Mouse (Mus musculus): ENCODE data around the gene Tarbp1.

Gene Tarbp1

DNA sequence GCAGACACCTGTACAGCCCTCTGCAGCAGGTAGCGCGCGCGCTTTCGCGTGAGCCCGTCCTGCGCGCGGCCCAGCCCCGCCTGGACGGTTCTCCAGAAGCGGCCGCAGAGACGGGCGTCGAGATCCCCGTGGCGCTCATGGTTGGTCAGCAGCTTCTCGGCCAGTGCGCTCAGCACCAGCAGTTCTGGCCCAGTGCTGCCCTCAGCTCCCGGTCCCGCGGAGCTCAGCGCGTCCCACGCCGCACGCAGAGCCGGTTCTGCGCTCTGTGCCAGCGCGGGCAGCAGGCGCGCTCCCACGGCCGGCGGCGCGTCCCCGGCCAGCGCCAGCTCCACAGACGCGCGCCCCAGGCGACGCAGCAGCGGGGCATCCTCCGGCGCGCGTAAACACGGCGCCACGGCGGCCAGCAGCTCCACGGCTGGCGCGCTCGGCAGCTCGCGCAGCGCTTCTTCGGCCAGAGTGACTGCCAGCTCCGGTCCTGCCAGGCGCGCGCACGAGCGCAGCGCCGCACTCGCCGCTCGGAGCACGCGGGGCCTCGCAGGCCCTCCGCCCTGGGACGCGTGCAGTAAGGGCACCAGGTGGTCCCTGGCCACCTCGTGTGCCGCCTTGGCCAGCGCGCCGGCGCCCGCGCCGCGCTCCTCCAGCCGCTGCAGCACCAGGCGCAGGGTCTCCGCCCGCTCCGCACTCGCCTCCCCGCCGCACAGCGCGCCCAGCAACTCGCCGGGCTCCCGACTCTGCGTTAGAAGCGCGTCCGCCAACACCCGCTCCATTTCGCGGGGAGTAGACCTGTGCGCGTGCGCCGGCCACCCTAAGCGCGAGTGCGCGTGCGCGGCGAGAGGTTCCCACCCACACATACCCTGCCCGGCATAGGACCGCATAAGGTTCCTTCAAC lies at the start of gene Tarbp1:
Tarbp1 (minus strand) TSS at position 767 of the 889 bp plus-strand sequence.
- DNase-seq (ENCODE audit: low spot score) = peak; percentile 89

- DNase-seq (ENCODE audit: low spot score) = peak; percentile 85
Measured at GRCm38 (mm10) chr8:126524233-126524985, 49.5 kb upstream of the Tarbp1 start.

- no peak for DNase-seq (ENCODE audit: low spot score)
Measured at GRCm38 (mm10) chr8:126523060-126523574, 48.3 kb upstream of the Tarbp1 start.

DNA sequence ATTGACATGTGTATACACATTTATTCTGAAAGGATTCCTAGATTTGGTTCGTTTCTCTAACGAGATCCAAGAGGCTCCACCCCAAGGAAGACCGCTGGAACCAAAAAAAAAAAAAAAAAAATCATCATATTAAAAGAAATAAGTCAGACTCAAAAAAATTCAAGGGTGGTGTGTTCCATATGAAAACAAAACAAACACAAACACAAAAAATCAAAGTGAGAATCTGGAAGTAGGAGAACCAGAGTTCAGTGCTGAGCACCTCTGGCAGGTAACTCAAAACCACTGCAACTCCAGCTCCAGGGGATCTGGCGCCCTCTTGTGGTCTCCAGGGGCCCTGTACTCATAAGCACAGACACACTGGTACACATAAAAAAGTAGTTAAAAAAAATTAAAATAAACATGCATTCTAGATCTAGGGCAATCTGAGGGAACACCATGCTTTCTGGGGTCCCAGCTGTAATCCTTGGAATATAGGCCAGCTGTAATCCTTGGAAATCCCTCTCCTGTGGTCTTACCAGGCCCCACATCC lies 44.6 kb upstream of the Tarbp1 start:
- no peak for DNase-seq (ENCODE audit: low spot score)

- DNase-seq (ENCODE audit: low spot score) = peak; percentile 96
Measured at GRCm38 (mm10) chr8:126516620-126517577, 42.0 kb upstream of the Tarbp1 start.

GRCm38 (mm10) chr8:126514011-126514964 lies 39.4 kb upstream of the Tarbp1 start:
- DNase-seq (ENCODE audit: low spot score) = no peak

DNA sequence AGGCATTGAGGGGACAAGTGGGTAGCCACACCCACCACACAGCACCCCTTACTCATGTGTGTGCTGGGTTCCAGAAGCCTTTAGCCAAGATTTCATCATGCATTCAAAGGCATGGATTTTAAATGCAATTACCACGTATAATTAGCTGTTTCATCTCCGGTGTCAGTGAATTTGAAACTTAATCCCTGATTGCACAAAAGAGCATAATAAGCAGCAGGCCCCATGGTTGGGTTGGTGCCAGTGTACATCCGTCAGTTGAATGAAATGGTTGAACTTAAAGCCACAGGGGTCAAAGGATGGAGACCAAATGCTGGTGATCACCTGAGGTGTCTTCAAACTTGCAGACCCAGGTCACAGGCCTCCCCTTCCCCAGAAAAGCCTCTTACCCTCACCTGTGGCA lies 36.0 kb upstream of the Tarbp1 start:
- no peak for DNase-seq (ENCODE audit: low spot score)

GRCm38 (mm10) chr8:126509635-126510034 lies 34.8 kb upstream of the Tarbp1 start:
- DNase-seq (ENCODE audit: low spot score) = no peak

- DNase-seq (ENCODE audit: low spot score) = no peak
Measured at GRCm38 (mm10) chr8:126508871-126509586, 34.2 kb upstream of the Tarbp1 start.

DNA sequence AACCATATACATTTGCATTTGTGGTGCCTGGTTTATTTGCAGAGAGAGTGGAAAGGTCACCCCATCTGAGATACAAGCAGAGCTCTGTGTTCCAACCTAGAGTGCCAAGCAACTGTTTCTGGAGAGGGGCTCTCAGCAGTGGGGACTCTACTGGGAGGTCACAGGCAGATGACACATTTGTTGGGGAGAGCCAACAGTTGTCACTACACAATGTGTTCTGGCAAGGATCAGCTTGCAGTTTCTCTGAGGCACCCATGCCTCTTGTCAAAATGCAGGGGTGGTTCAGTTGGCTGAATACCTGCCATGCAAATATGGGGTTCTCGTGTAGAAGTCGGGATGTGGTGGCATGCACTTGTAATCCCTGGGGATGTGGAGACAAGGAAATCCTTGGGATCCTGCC lies 33.4 kb upstream of the Tarbp1 start:
- no peak for DNase-seq (ENCODE audit: low spot score)

DNA sequence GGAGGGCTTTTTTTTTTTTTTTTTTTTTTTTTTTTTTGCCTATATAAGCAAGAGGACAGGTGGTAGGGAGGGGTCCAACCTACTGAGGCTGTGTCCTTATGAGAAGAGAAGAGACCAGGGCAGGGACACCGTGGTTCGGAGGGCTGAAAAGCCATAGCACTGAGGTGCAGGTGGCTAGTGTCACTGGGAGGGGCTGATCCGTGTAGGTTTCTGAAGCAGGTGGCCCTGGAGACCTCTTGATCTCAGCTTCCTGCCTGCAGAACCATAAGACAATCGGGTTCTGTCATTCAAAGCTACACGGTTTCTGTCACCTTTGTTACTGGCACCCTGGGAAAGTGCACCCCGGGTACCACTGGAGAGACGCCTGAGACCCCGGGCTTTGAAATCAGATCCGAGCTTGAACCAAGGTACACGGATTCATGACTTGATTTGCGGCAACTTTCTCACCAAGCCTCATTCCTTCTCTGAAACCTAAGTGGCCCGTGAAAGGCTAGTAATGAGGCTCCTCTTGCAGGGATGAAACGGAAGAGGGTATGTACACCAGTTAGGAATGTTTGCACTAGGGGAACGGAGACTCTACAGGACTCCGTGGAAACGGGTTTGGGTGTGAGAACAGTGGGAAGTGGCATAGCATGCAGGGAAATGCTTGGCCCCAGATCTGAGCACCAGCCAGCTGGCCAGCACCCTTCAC lies 29.8 kb upstream of the Tarbp1 start:
- no peak for DNase-seq (ENCODE audit: low spot score)

DNA sequence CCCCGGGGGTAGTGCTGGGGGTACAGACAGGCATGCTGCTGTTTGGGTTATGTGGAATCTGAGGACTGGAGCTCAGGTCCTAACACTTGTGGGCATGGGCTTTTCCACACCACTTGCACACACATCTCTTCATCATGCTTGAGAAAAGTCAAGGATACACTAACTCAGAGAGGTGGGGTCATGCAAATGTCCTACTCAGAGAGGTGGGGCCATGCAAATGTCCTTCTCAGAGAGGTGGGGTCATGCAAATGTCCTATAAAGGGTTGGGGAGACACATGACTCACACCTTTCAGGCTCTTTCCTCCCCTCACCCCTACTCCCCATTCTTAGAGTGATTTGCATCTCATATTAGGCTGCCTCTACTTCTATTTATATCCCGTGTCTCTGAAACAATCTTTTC lies 27.9 kb upstream of the Tarbp1 start:
- no peak for DNase-seq (ENCODE audit: low spot score)

DNA sequence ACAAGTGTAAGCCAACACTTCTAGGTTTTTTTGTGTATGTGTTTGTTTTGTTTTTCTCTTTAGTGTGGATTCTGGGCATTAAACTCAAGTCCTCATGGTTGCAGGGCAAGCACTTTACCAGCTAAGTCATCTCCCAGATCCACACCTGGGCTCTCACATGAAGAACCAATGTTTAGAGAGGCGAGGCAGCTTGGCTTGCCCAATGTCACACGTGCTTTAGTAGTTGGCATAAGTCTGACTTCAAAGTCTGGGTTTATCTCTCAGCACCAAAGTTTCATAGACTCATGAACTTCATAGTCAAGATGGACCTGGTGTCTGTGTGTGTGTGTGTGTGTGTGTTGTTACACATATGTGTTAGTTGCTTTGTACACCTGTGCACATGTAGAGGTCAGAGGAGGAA lies 24.5 kb upstream of the Tarbp1 start:
- no peak for DNase-seq (ENCODE audit: low spot score)

- DNase-seq (ENCODE audit: low spot score) = no peak
Measured at GRCm38 (mm10) chr8:126498465-126498864, 23.6 kb upstream of the Tarbp1 start.

DNA sequence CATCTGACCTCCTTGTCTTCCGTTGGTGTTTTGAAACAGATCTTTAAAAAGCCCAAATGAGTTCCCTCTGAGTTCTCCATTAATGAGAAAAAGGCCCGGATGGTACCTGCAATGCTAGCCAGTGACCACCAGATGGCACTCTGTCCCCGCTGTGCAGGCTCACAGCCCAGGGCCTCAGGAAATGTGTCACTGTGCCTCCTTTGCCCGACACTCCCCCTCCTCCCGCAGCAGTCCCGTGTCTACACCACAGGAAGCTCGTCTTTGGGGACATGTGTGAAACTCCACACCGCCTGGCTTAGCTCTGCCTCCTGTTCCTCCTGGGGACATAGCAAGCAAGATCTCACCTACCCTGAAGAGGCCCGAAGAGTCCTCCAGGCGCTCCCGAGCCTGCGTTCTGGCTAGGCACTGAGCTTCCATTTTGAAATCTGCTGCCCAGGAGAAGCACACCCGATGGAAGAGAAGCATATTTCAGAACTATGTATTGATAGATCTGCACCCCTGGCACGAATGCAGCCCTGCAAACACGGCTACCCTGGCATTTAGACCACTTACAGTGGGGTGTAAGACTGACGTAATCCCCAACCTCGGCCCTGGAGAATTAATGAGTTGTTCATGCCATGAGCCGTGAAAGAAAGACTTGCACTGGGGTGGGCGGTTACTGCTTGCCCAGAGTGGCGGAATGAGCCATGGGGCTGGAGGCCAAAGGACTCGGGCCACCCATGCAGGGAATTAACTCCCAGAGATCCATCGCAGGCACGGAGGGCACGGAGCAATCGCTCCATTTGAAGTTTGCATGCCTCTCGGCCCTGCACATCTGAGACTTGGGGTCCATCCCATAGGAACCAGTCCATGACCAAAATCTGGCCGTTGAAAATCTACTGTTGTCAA lies 22.9 kb upstream of the Tarbp1 start:
- peak; percentile 94 for DNase-seq (ENCODE audit: low spot score)

DNA sequence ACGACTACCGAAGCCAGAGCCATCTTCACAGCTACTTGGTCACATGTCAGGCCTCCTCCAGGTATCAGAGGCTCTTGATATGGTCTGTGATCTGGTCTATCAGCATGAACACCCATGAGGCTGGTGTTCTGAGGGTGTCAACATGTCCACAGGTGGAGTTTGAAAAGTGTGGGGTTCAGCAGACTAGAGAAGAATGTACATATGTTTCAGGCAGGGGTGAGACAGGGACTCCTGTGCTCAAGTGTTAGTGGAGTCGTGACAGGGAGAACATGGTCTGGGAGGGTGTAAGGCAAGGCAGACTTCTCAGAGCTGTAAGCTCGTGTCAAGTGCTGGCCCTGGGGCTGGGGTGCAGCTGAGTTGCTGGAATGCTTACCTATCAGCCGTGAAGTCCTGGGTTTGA lies 22.1 kb upstream of the Tarbp1 start:
- no peak for DNase-seq (ENCODE audit: low spot score)

GRCm38 (mm10) chr8:126495461-126495860 lies 20.6 kb upstream of the Tarbp1 start:
- no peak for DNase-seq (ENCODE audit: low spot score)

All from layer of hippocampus, adult 11-12 months (tissue).